Mouse (Mus musculus) ES-E14 (cell line): ENCODE results near the gene Pck2. TPM values are rescaled to one million over a fixed set of nuclear protein-coding genes. Genes with fewer than 3 reads are reported as not detected.

Source experiments
- DNase-seq: peaks from one replicate; pipeline ENCODE4 v3.0.0-alpha.2; 2013; ENCODE audit warnings: low read depth, low spot score
- H3K27ac ChIP-seq: 2 replicates; pipeline ENCODE4 v1.5.1; 2012; ENCODE audit warnings: low read depth, mild to moderate bottlenecking, low read length, moderate library complexity, mixed read lengths; ENCODE audit not compliant: poor library complexity, insufficient read depth, severe bottlenecking
- H3K36me3 ChIP-seq: 2 replicates; pipeline ENCODE4 v1.6.1; 2012; ENCODE audit warnings: mild to moderate bottlenecking, low read length, moderate library complexity, mixed read lengths; ENCODE audit not compliant: control insufficient read depth, poor library complexity, insufficient read depth, severe bottlenecking
- H3K4me1 ChIP-seq, 2 experiments: fragments of 150-350 bp in 1 of 2; sonication (generic) in 1 of 2; 2 replicates each; pipeline ENCODE4 v1.6.1; 2012; ENCODE audit warnings: low read length in 2 of 2, mild to moderate bottlenecking in 1 of 2, mixed read lengths in 1 of 2; ENCODE audit not compliant: control insufficient read depth in 2 of 2, insufficient read depth in 2 of 2, poor library complexity in 1 of 2
- H3K4me3 ChIP-seq, 2 experiments: fragments of 150-350 bp in 1 of 2; sonication (generic) in 1 of 2; 2 replicates each; pipeline ENCODE4 v1.5.1; 2012; ENCODE audit warnings: low read length in 2 of 2, low read depth in 1 of 2, mild to moderate bottlenecking in 1 of 2, mixed read lengths in 1 of 2; ENCODE audit not compliant: insufficient read depth in 1 of 2, poor library complexity in 1 of 2, severe bottlenecking in 1 of 2
- H3K9ac ChIP-seq: 2 replicates; pipeline ENCODE4 v1.6.1; 2012; ENCODE audit warnings: low read depth, mild to moderate bottlenecking, low read length, mixed read lengths; ENCODE audit not compliant: poor library complexity, insufficient read depth, severe bottlenecking
- H3K9me3 ChIP-seq: fragments of 150-350 bp; sonication (generic); 2 replicates; pipeline ENCODE4 v1.6.1; 2012; ENCODE audit warnings: low read depth, mild to moderate bottlenecking, low read length; ENCODE audit not compliant: control insufficient read depth, insufficient read depth
- CHD2 ChIP-seq: IDR thresholded peaks from 2 replicates; pipeline ENCODE4 v1.6.1; 2014; ENCODE audit warnings: mild to moderate bottlenecking, low read depth, low read length, inconsistent platforms
- HCFC1 ChIP-seq: IDR thresholded peaks from 2 replicates; pipeline ENCODE4 v1.6.1; 2012; ENCODE audit warnings: low read length, inconsistent platforms, borderline replicate concordance; ENCODE audit not compliant: insufficient read depth
- MAFK ChIP-seq: IDR thresholded peaks from 2 replicates; pipeline ENCODE4 v1.6.1; 2014; ENCODE audit warnings: mild to moderate bottlenecking, low read depth, low read length, inconsistent platforms; ENCODE audit not compliant: insufficient read depth
- ZC3H11A ChIP-seq: IDR thresholded peaks from 2 replicates; pipeline ENCODE4 v1.6.1; 2012; ENCODE audit warnings: low read depth, mild to moderate bottlenecking, inconsistent platforms, low read length, borderline replicate concordance
- ZNF384 ChIP-seq: IDR thresholded peaks from 2 replicates; pipeline ENCODE4 v1.6.1; 2012; ENCODE audit warnings: low read depth, low read length, inconsistent platforms
- in situ Hi-C, 2 experiments: fragments of 600-800 bp; cut with MboI; formaldehyde crosslinking; loops; one replicate each; pipeline ENCODE4 v1.15.1; 2025; ENCODE audit warnings: low sequenced_read_pairs in 2 of 2, inconsistent platforms in 1 of 2; ENCODE audit not compliant: unreplicated experiment in 2 of 2
- total RNA-seq: library from RNA; depleted of rRNA; stranded (reverse); fragments of 300-350 nt; gene quantifications from 2 replicates; pipeline ENCODE4 v1.2.3, GENCODE M21; 2012

The Pck2 gene
- total RNA-seq, 1 experiment = 28.5 TPM

DNA sequence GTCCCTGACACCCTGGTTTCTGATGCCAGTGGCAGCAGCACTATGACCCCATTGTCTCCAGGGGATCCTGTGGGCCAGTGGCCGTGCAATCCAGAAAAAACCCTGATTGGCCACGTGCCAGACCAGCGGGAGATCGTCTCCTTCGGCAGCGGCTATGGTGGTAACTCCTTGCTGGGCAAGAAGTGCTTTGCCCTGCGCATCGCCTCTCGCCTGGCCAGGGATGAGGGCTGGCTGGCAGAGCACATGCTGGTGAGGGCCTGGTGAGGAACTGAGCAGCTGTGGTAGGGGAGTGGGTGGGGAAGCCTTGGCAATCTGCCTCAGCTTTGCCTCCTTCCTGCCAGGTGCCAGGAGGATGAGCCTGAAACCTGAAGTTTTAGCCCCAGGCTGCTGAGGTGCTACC is 4.3 kb downstream of the Pck2 start:
- peaks cover 49% of the 10 kb centered on the region for H3K36me3 ChIP-seq
- no peak overlapping the region for H3K27ac ChIP-seq
- H3K4me1 ChIP-seq = peaks cover 5 to 20% of the 10 kb centered on the region in 2 experiments; a peak in 3 of 4 replicates
- no peaks in the 10 kb centered on the region for H3K9me3 ChIP-seq
- in situ Hi-C loops = loop anchor here in 1 of 2 experiments (5.0 kb wide), 1 partner anchor 48 kb away; the partner anchor contains the start of genes Psme2 and Rnf31
- DNase-seq = no peak
- no peak overlapping the region for H3K4me3 ChIP-seq
- no peak for TF ChIP-seq CHD2
- no peak overlapping the region for H3K9ac ChIP-seq

DNA sequence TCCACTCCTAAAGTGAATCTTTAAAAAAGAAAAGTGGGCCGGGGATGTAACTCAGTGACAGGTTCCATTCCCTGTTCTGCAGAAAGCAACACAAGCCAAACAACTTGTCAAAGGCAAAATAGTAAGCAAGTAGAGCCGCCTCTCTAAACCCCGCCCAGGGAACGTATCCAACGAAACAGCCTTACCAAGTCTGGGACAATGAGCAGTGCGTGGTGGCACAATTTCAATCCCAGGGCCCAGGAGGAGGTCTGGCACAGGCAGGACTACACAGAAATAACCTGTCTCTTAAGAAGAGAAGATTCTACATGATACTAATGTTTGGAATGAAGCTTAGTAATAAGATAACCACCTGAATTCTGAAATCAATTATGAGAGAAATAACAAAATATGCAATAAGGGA is 10.1 kb downstream of the Pck2 start:
- TF ChIP-seq CHD2 = no peak
- no peak for TF ChIP-seq ZC3H11A
- no peak for TF ChIP-seq MAFK
- TF ChIP-seq ZNF384 = no peak
- no peak for TF ChIP-seq HCFC1
- H3K9ac ChIP-seq = no peak overlapping the region
- in situ Hi-C loops = no loop called here
- H3K4me3 ChIP-seq = no peak overlapping the region
- H3K36me3 ChIP-seq = peaks cover 25% of the 10 kb centered on the region; the same call in 1 of the 2 replicates
- peaks cover 8 to 18% of the 10 kb centered on the region in 2 experiments for H3K4me1 ChIP-seq
- no peaks in the 10 kb centered on the region for H3K9me3 ChIP-seq
- no peak for DNase-seq
- H3K27ac ChIP-seq = no peak overlapping the region; the same call in 1 of the 2 replicates

DNA sequence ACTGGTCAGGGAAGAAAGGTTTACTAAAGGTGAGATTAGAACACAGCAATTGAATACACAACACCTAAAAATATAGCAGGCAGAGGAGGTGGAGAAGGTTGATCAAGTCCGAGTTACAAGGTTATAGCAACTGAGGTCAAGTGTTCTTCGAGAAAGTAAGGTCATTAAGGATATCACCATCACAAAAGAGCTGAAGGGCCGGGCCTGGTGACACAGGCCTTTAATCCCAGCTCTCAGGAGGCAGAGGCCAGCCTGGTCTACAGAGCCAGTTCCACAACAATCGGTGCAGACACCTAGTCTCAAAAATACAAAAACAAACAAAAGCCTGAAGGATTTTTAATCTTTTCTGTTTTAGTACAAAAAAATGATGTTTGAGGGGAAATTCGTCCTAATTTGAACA is 11.3 kb downstream of the Pck2 start:
- in situ Hi-C loops = no loop called here
- Histone ChIP-seq H3K4me3 (no peak overlapping the region), H3K4me1 (peaks cover 8 to 18% of the 10 kb centered on the region in 2 experiments), H3K9ac (no peak overlapping the region), H3K9me3 (no peaks in the 10 kb centered on the region), H3K36me3 (peaks cover 19% of the 10 kb centered on the region; the same call in 1 of the 2 replicates), H3K27ac (peak overlapping the region; percentile 71; the same call in 1 of the 2 replicates)
- no peak for DNase-seq
- TF ChIP-seq ZC3H11A (no peak), ZNF384 (no peak), MAFK (no peak), CHD2 (no peak), HCFC1 (no peak)

DNA sequence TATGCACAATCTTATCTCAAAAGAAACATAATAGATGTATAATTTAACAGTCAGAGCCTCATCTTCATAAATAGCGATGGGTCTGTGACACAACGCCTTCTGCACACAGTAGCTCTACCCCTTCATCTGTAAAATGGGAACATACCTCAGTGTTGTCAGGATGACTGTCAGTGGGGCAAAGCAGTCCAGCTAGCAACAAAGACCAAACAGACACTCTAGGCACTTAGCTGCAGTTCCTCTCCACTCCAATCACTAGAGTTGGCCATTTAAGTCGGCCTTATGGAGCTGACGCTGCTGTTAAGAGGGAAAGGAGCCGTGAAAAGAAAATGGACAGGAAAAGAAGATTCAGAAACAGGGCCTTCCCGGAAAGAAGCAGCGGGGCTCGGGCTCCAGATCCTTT is 11.7 kb downstream of the Pck2 start:
- no peak overlapping the region for H3K4me3 ChIP-seq
- peaks cover 8 to 18% of the 10 kb centered on the region in 2 experiments for H3K4me1 ChIP-seq
- peaks cover 16% of the 10 kb centered on the region; the same call in 1 of the 2 replicates for H3K36me3 ChIP-seq
- DNase-seq = no peak
- in situ Hi-C loops = no loop called here
- no peaks in the 10 kb centered on the region for H3K9me3 ChIP-seq
- peak overlapping the region; percentile 30; the same call in 1 of the 2 replicates for H3K9ac ChIP-seq
- peak overlapping the region; percentile 71; the same call in 1 of the 2 replicates for H3K27ac ChIP-seq
- no peak for TF ChIP-seq ZNF384
- TF ChIP-seq MAFK = no peak
- no peak for TF ChIP-seq ZC3H11A
- TF ChIP-seq CHD2 = no peak
- no peak for TF ChIP-seq HCFC1

DNA sequence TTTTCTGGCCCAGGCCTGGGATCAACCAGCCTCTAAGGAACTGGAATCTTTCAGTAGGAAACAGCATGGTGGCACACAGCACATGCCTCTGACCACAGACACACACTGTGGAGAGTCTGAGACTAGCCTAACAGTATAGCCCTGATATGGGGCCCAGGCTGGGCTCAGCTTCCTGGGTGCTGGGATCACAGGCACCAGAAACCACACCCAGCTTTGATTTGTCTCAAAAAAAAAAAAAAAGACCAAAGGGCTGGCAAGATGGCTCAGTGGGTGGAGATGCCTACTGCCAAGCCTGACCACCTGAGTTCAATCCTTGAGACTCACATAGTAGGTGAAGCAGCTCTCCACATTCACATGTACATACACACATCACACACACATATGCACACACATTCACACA is 14.6 kb downstream of the Pck2 start:
- Histone ChIP-seq H3K9ac (no peak overlapping the region), H3K4me1 (peaks cover 8 to 11% of the 10 kb centered on the region in 2 experiments), H3K36me3 (no peaks in the 10 kb centered on the region), H3K4me3 (no peak overlapping the region), H3K27ac (no peak overlapping the region), H3K9me3 (no peaks in the 10 kb centered on the region)
- in situ Hi-C loops = no loop called here
- DNase-seq = no peak
- TF ChIP-seq CHD2 (no peak), ZNF384 (0 out of 2 replicates have a peak, but pooled peaks have one; percentile 22)
